Mouse (Mus musculus): ENCODE results near the gene Dcst2. TPM values are rescaled to one million over a fixed set of nuclear protein-coding genes. Genes with fewer than 3 reads are reported as not detected.

Gene Dcst2
- polyA plus RNA-seq, 1 experiment from 2014 or later = 0.34 TPM

DNA sequence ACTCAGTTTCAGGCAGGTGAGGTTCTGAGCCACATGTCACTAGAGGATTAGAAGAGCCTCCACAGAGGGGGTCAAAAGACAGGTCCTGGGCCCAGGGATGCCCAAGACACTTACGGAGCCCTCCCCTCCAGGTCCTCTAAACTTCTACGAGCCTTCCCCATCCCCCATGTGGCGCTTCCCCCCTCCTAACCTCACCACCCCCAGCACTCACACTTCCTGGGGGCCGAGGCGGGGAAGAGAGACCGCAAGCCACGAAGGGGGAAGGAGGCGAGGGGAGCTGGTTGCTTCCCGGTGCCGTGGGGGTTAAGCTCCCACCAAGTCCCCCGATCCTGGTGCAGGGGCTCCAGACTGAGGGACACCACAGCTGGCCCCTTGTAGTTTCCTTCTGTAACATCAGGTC, 23.7 kb downstream of the Dcst2 start:
- WGBS = 55% methylated on average over 11 of the region's 11 CpGs
- no peaks in the 10 kb centered on the region for H3K27me3 ChIP-seq

GRCm38 (mm10) chr3:89386438-89387420, 25.0 kb downstream of the Dcst2 start:
- Histone ChIP-seq H3K27ac (replicated peaks) (no peak overlapping the region), H3K4me3 (no peak overlapping the region), H3K9ac (no peak overlapping the region), H3K27me3 (no peaks in the 10 kb centered on the region), H3K36me3 (no peaks in the 10 kb centered on the region), H3K4me2 (no peak overlapping the region), H3K9me3 (no peaks in the 10 kb centered on the region), H3K4me1 (replicated peaks) (peaks cover 16% of the 10 kb centered on the region)
- WGBS = 50% methylated on average over 17 of the region's 17 CpGs
- ATAC-seq (ENCODE audit: low FRiP score, low read depth) = no peak

More for the DNA sequence above, 23.7 kb downstream of the Dcst2 start:
- no peak overlapping the region for H3K27ac ChIP-seq (replicated peaks)
- H3K36me3 ChIP-seq = no peaks in the 10 kb centered on the region
- no peak overlapping the region for H3K9ac ChIP-seq
- H3K9me3 ChIP-seq = no peaks in the 10 kb centered on the region
- H3K4me3 ChIP-seq = no peak overlapping the region
- ATAC-seq (ENCODE audit: low FRiP score, low read depth) = no peak
- peaks cover 3% of the 10 kb centered on the region for H3K4me1 ChIP-seq (replicated peaks)
- no peak overlapping the region for H3K4me2 ChIP-seq

DNA sequence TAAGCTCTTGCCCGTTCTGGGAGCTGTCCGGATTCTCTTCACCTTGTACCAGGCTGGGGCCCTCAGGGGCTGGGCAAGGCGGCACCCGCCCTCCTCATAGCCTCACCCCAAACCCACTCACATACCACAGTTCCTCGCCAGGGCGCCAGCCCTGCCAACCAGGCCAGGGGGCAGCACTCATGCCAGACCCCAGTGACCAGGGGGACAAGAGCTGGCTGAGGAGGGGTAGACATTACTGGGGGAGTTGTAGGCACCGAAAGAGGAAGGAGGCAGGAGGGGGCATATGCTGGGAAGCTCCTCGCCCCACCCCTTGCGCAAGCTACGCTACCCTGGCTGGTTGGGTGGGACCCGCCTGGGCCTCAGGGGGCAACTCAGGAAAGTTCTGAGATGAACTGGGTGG, 25.9 kb downstream of the Dcst2 start:
- H3K9me3 ChIP-seq = no peaks in the 10 kb centered on the region
- no peak for ATAC-seq (ENCODE audit: low FRiP score, low read depth)
- 82% methylated on average over 11 of the region's 11 CpGs for WGBS
- H3K27ac ChIP-seq (replicated peaks) = no peak overlapping the region
- H3K27me3 ChIP-seq = 0 out of 2 replicates have a peak, but pooled peaks cover 7% of the 10 kb centered on the region
- H3K36me3 ChIP-seq = no peaks in the 10 kb centered on the region
- no peak overlapping the region for H3K9ac ChIP-seq
- H3K4me1 ChIP-seq (replicated peaks) = peaks cover 25% of the 10 kb centered on the region
- H3K4me2 ChIP-seq = no peak overlapping the region
- H3K4me3 ChIP-seq = no peak overlapping the region

GRCm38 (mm10) chr3:89388134-89388881, 26.5 kb downstream of the Dcst2 start:
- Histone ChIP-seq H3K9me3 (no peaks in the 10 kb centered on the region), H3K4me2 (no peak overlapping the region), H3K4me3 (no peak overlapping the region), H3K9ac (no peak overlapping the region), H3K27me3 (0 out of 2 replicates have a peak, but pooled peaks cover 10% of the 10 kb centered on the region), H3K36me3 (no peaks in the 10 kb centered on the region), H3K27ac (replicated peaks) (no peak overlapping the region), H3K4me1 (replicated peaks) (peaks cover 30% of the 10 kb centered on the region)
- peak; percentile 15; the same call in 1 of the 2 replicates for ATAC-seq (ENCODE audit: low FRiP score, low read depth)
- WGBS = 53% methylated on average over 11 of the region's 11 CpGs

DNA sequence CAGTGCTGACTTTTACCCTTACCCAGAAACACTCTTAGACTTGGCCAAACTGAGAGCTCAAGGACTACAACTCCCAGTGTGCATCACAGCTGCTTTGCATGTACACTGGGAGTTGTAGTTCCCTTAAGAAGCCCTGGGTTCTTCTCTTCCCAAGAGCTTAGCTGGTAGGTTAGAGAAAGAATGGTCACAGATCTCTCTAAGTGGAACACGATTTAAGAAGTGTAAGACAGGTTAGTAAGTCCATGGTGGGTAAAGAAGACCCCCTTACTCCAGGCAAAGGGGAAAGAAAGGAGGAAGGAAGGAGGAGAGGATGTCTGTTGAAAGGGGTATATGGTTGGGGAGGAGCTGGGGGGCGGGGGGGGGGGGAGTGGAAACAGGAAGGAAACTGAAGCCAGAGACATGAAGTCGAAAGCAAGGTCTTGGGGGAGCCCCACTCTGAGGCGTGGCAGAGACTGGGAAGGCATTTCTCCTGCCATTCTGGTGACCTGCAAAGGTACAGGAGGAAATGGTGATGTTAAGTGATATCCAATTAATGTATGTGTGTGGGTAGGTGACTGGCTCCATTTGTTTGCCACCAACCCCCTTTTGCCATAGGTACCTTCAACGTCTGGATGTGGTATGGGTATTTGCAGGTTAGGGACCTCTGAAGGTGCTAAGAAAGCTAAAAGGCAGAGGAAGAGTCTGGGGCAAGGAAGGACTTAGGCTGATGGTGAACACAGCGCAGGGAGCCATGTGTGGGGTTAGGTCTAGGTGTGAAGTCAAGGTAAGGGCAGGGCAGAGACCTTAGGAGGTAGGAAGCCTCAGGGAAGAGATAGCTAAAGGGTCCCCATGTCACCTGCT, 27.3 kb downstream of the Dcst2 start:
- H3K4me3 ChIP-seq = no peak overlapping the region
- no peaks in the 10 kb centered on the region for H3K36me3 ChIP-seq
- ATAC-seq (ENCODE audit: low FRiP score, low read depth) = no peak
- H3K9ac ChIP-seq = no peak overlapping the region
- WGBS = 60% methylated on average over 6 of the region's 6 CpGs
- H3K4me1 ChIP-seq (replicated peaks) = peaks cover 39% of the 10 kb centered on the region
- no peaks in the 10 kb centered on the region for H3K9me3 ChIP-seq
- H3K27me3 ChIP-seq = peaks cover 17% of the 10 kb centered on the region
- no peak overlapping the region for H3K27ac ChIP-seq (replicated peaks)
- no peak overlapping the region for H3K4me2 ChIP-seq

GRCm38 (mm10) chr3:89390111-89390515, 28.3 kb downstream of the Dcst2 start:
- no peak for ATAC-seq (ENCODE audit: low FRiP score, low read depth)
- Histone ChIP-seq H3K27ac (replicated peaks) (no peak overlapping the region), H3K27me3 (peaks cover 22% of the 10 kb centered on the region), H3K36me3 (no peaks in the 10 kb centered on the region), H3K4me2 (no peak overlapping the region), H3K9ac (no peak overlapping the region), H3K4me3 (no peak overlapping the region), H3K4me1 (replicated peaks) (peaks cover 49% of the 10 kb centered on the region), H3K9me3 (no peaks in the 10 kb centered on the region)
- WGBS = 34% methylated on average over 5 of the region's 5 CpGs

DNA sequence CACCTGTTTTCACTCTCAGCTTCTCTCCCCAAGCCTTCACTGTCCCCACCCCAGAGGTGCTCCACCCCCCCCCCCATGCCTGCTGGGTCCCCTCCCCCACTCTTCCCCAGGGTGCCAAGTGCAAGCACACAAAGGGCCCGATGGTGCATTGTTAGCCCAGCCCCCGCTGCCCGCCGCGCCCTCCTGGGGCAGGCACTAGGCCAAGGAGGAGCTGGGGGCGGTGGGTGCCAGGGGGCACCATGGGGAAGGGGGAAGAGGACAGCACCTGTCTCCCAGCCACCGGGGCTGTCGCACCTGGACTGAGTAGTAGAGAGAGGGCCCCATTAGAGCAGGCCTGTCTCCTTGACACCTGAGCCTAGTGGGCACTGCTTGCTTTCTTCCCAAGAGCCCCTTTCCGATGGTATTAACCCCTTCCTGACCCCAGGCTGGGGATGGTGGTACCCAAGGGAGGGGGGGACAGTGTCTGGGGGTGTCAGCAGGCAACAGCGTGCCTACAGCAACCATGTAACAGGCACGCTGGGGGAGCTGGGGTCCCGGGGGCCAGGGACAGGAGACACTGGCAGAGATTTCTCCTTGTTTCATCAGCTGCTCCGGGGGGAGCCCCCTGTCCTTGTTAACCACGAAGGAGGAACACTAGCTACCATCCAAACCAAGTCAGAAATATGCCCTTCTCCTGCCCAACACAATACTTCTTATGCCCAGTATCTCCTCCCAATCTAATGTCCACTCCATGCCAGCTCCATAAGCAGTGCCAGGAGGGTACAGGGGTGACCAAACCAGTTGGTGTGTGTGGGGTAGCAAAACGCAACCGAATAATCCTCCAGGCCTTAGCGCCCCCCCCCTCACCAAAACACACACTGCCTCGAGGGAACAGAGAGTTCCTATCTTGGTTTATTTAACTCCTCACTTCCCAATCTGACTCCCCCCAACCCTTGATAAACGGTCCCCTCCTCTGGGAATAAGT, 29.2 kb downstream of the Dcst2 start:
- H3K27me3 ChIP-seq = peaks cover 28% of the 10 kb centered on the region
- peaks cover 57% of the 10 kb centered on the region for H3K4me1 ChIP-seq (replicated peaks)
- H3K4me2 ChIP-seq = peak overlapping the region; percentile 99
- no peaks in the 10 kb centered on the region for H3K9me3 ChIP-seq
- no peak overlapping the region for H3K27ac ChIP-seq (replicated peaks)
- peak overlapping the region; percentile 51 for H3K4me3 ChIP-seq
- 10% methylated on average over 19 of the region's 19 CpGs for WGBS
- no peak for ATAC-seq (ENCODE audit: low FRiP score, low read depth)
- peak overlapping the region; percentile 56 for H3K9ac ChIP-seq
- no peaks in the 10 kb centered on the region for H3K36me3 ChIP-seq

DNA sequence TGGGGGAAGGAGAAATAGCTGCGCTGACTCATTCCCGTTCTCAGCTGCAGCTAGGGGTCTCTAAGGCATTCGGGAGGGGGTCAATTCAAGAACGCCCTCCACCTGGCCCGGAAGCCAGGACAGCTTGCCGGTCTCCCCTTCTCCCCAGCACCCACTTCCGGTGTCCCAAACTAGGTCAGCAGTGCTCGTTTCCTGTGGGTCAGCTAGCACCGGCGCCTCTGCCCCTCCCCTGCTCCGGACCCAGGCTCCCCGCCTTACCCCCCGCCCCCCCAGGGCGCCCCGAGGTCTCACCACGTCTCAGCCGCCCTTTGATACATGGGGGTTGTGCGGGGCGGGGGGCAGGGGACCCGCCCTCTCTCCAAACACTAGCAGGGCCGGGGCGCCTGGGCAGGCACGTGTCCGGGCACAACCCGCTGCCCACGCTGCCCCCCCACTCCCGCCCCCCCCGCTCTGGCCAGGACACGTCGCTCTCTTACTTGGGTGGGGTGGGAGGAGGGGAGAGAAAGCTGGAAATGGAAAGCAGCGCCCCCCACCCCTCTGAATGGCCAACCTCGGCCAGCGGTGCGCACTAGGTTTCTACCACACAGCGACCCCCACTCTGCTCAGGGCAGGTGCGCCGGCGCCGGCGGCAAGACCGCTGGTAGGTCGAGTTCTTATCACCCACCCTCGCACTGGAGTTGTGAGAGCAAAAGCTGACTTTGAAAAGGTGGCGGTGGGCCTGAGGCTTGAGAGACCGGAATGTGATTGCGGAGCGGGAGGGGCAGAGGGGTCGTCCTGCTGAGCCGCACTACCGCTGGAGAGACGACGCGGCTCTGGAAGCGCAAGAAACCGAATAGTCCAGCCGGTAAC, 30.1 kb downstream of the Dcst2 start:
- Histone ChIP-seq H3K9me3 (no peaks in the 10 kb centered on the region), H3K9ac (peak overlapping the region; percentile 56), H3K4me2 (peak overlapping the region; percentile 99), H3K27me3 (peaks cover 32% of the 10 kb centered on the region), H3K4me3 (peak overlapping the region; percentile 51), H3K36me3 (no peaks in the 10 kb centered on the region), H3K27ac (replicated peaks) (0 out of 2 replicates have a peak overlapping the region, but pooled peaks have one; percentile 23), H3K4me1 (replicated peaks) (peaks cover 64% of the 10 kb centered on the region)
- under 1% methylated on average over 52 of the region's 56 CpGs for WGBS
- no peak for ATAC-seq (ENCODE audit: low FRiP score, low read depth)

DNA sequence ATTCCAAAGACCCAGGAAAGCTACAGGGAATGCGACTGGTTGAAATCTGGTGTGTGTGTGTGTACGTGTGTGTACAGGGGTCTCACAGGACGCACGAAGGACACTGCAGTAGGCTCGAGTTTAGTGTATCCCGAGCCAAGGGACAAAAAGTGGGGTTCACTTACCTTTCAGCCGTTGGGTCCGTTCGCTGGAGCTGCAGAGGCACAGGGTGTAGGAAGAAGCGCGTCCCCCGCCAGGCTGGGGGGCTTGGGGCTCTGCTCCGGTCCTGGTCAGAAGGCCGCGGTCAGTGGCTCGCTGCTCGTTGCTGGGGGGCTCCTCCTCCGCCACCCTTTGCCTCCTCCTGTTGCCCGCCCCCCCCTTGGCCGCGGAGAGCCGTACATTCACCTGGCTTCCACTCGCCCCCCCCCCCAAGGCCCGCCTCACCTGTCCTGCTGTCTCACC, 31.1 kb downstream of the Dcst2 start:
- peak overlapping the region; percentile 99 for H3K4me2 ChIP-seq
- peaks cover 64% of the 10 kb centered on the region for H3K4me1 ChIP-seq (replicated peaks)
- no peaks in the 10 kb centered on the region for H3K36me3 ChIP-seq
- H3K9me3 ChIP-seq = no peaks in the 10 kb centered on the region
- peak overlapping the region; percentile 56; the same call in 1 of the 2 replicates for H3K9ac ChIP-seq
- no peak for ATAC-seq (ENCODE audit: low FRiP score, low read depth)
- H3K27ac ChIP-seq (replicated peaks) = no peak overlapping the region
- 2% methylated on average over 18 of the region's 24 CpGs for WGBS
- peak overlapping the region; percentile 51 for H3K4me3 ChIP-seq
- peaks cover 33% of the 10 kb centered on the region for H3K27me3 ChIP-seq

DNA sequence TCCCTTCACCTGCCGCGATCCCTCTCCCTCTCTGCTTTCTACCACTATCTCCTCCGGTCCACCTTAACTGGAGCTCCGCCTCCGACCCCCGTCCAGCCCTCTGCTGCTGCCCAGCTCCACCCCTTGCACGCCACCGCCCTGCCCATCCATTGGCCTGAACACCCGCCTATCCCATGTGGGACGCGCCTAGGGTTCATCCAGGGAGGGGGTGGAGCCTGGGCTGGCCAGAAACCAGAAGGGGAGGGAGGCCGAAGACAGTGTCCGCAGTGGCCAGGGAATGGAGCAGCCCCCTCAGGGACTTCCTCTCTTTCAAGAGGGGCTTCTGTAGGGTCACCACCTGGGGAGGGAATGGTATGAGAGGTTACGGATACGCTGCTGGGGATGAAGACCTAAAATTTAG, 31.8 kb downstream of the Dcst2 start:
- no peaks in the 10 kb centered on the region for H3K9me3 ChIP-seq
- WGBS = 0% methylated on average over 15 of the region's 15 CpGs
- H3K27me3 ChIP-seq = peaks cover 33% of the 10 kb centered on the region
- no peaks in the 10 kb centered on the region for H3K36me3 ChIP-seq
- H3K4me2 ChIP-seq = peak overlapping the region; percentile 99
- peak overlapping the region; percentile 44 for H3K9ac ChIP-seq
- H3K27ac ChIP-seq (replicated peaks) = peak overlapping the region; percentile 73
- peak; percentile 91 for ATAC-seq (ENCODE audit: low FRiP score, low read depth)
- peak overlapping the region; percentile 51 for H3K4me3 ChIP-seq
- H3K4me1 ChIP-seq (replicated peaks) = peaks cover 62% of the 10 kb centered on the region
